Comparison of ENCODE assay signal across 24 mouse cellular contexts in genomic region chr2:125576498-125576897, GRCm38 (mm10).
"Had no signal": no experiment of that assay in that cellular context is flagged by ENCODE, and none has a peak within 500 bp of the region (broad histone marks: within the 10 kb centered on the region; RNA-seq: fewer than 3 reads in every experiment).

No protein-coding gene starts in this region.

- H3K4me2 ChIP-seq: kidney, embryonic 15.5 days; limb, embryonic 13.5 days; liver, embryonic 12.5 days; liver, embryonic 15.5 days; lung, embryonic 15.5 days; midbrain, embryonic 13.5 days; neural tube, embryonic 13.5 days had no signal

- H3K4me1 ChIP-seq: kidney, embryonic 15.5 days; limb, embryonic 10.5 days; limb, embryonic 13.5 days; liver, embryonic 15.5 days; lung, embryonic 15.5 days; megakaryocyte, embryonic 14.5 days; midbrain, embryonic 10.5 days; midbrain, embryonic 13.5 days; neural tube, embryonic 13.5 days had no signal

- H3K27me3 ChIP-seq: kidney, embryonic 15.5 days; limb, embryonic 13.5 days; liver, embryonic 12.5 days; liver, embryonic 15.5 days; lung, embryonic 15.5 days; megakaryocyte, embryonic 14.5 days; midbrain, embryonic 13.5 days; neural tube, embryonic 13.5 days had no signal

- H3K9me3 ChIP-seq: kidney, embryonic 15.5 days; limb, embryonic 10.5 days; limb, embryonic 13.5 days; liver, embryonic 12.5 days; liver, embryonic 15.5 days; lung, embryonic 15.5 days; megakaryocyte, embryonic 14.5 days; midbrain, embryonic 10.5 days; midbrain, embryonic 13.5 days; neural tube, embryonic 13.5 days had no signal

- H3K4me3 ChIP-seq: kidney, embryonic 15.5 days; limb, embryonic 10.5 days; limb, embryonic 13.5 days; liver, embryonic 12.5 days; liver, embryonic 15.5 days; lung, embryonic 15.5 days; megakaryocyte, embryonic 14.5 days; midbrain, embryonic 10.5 days; midbrain, embryonic 13.5 days; myocyte; neural tube, embryonic 13.5 days had no signal

- ATAC-seq: liver, embryonic 12.5 days; midbrain, embryonic 13.5 days; midbrain, embryonic 16.5 days had no signal

- DNase-seq: kidney, adult 8-10 months; kidney, postnatal 10 days; kidney, postnatal 36 days; liver; lung, adult 18-20 months; lung, postnatal 14 days; lung, postnatal 4 days; retina, postnatal 1 day; right cerebral cortex, postnatal 25 days; spleen, adult 18-20 months; thymus, adult 18-20 months; thymus, postnatal 36 days had no signal

- H3K9ac ChIP-seq: kidney, embryonic 15.5 days; limb, embryonic 13.5 days; liver, embryonic 12.5 days; liver, embryonic 15.5 days; lung, embryonic 15.5 days; midbrain, embryonic 13.5 days; neural tube, embryonic 13.5 days had no signal

- H3K27ac ChIP-seq: kidney, embryonic 15.5 days; limb, embryonic 10.5 days; limb, embryonic 13.5 days; liver, embryonic 12.5 days; liver, embryonic 15.5 days; lung, embryonic 15.5 days; midbrain, embryonic 10.5 days; midbrain, embryonic 13.5 days; neural tube, embryonic 13.5 days had no signal
